Mouse (Mus musculus) CH12.LX (cell line): ENCODE data around the gene Ncoa1. TPM values are rescaled to one million over a fixed set of nuclear protein-coding genes. Genes with fewer than 3 reads are reported as not detected.
A peak's percentile ranks its signal among the peaks of the same experiment; 100 is the strongest.

Experiments
- DNase-seq: peaks from one replicate; pipeline ENCODE4 v3.0.0-alpha.2; 2013; ENCODE audit errors: extremely low read depth
- H3K27ac ChIP-seq: 2 replicates; pipeline ENCODE4 v1.5.1; 2012; ENCODE audit warnings: low read depth, mild to moderate bottlenecking, control low read depth, moderate library complexity; ENCODE audit not compliant: insufficient read depth
- H3K27me3 ChIP-seq: replicated peaks from 2 replicates; pipeline ENCODE3; 2012; ENCODE audit warnings: inconsistent platforms
- H3K36me3 ChIP-seq, 2 experiments: replicated peaks in 1 of 2; 2 replicates each; pipeline versions ENCODE3 to v1.6.1; 2012; ENCODE audit warnings: inconsistent platforms in 1 of 2, low read length in 1 of 2, mild to moderate bottlenecking in 1 of 2, mixed read lengths in 1 of 2, moderate library complexity in 1 of 2; ENCODE audit not compliant: control insufficient read depth in 1 of 2, insufficient read depth in 1 of 2
- H3K4me1 ChIP-seq, 2 experiments: 2 replicates each; pipeline ENCODE4 v1.6.1; 2012; ENCODE audit warnings: inconsistent platforms in 1 of 2, moderate library complexity in 1 of 2; ENCODE audit not compliant: insufficient read depth in 2 of 2, control insufficient read depth in 1 of 2
- H3K4me2 ChIP-seq: 2 replicates; pipeline ENCODE4 v1.6.1; 2012; ENCODE audit warnings: low read depth, mild to moderate bottlenecking, control low read depth; ENCODE audit not compliant: poor library complexity, insufficient read depth, severe bottlenecking
- H3K4me3 ChIP-seq, 3 experiments: fragments of 150-350 bp in 1 of 3; sonication (generic) in 1 of 3; replicated peaks in 1 of 3; 2 replicates each; pipeline versions ENCODE3 to v1.5.1; 2011 to 2012; ENCODE audit warnings: low read depth in 2 of 3, low read length in 2 of 3, mild to moderate bottlenecking in 2 of 3, moderate library complexity in 2 of 3, control low read depth in 1 of 3, improper control_type of control experiment in 1 of 3, inconsistent platforms in 1 of 3, mixed read lengths in 1 of 3; ENCODE audit not compliant: poor library complexity in 1 of 3
- H3K79me2 ChIP-seq: replicated peaks from 2 replicates; pipeline ENCODE4 v1.6.1; 2012; ENCODE audit warnings: mild to moderate bottlenecking, moderate library complexity; ENCODE audit not compliant: control insufficient read depth, poor library complexity, insufficient read depth, severe bottlenecking; ENCODE audit errors: extremely low read depth
- H3K9ac ChIP-seq: 2 replicates; pipeline ENCODE4 v1.6.1; 2012; ENCODE audit warnings: low read depth, mild to moderate bottlenecking, control low read depth, moderate library complexity; ENCODE audit not compliant: insufficient read depth
- H3K9me3 ChIP-seq: replicated peaks from 2 replicates; pipeline ENCODE3; 2012; ENCODE audit warnings: low read length, inconsistent platforms, mixed read lengths
- BHLHE40 ChIP-seq: IDR thresholded peaks from 2 replicates; pipeline ENCODE4 v1.6.1; 2011; ENCODE audit warnings: mild to moderate bottlenecking, low read depth, low read length, improper control_type of control experiment
- CHD2 ChIP-seq: IDR thresholded peaks from 2 replicates; pipeline ENCODE4 v1.6.1; 2011; ENCODE audit warnings: low read length, improper control_type of control experiment
- E2F4 ChIP-seq: IDR thresholded peaks from 2 replicates; pipeline ENCODE4 v1.6.1; 2011; ENCODE audit warnings: low read depth, low read length, improper control_type of control experiment; ENCODE audit not compliant: insufficient replicate concordance
- EP300 ChIP-seq: IDR thresholded peaks from 2 replicates; pipeline ENCODE4 v1.6.1; 2011; ENCODE audit warnings: low read length, improper control_type of control experiment
- GABPA ChIP-seq: IDR thresholded peaks from 2 replicates; pipeline ENCODE4 v1.6.1; 2012; ENCODE audit warnings: low read depth, low read length, improper control_type of control experiment, inconsistent platforms; ENCODE audit not compliant: insufficient replicate concordance
- IRF4 ChIP-seq: IDR thresholded peaks from 2 replicates; pipeline ENCODE4 v1.6.1; 2014; ENCODE audit warnings: low read depth, mild to moderate bottlenecking, inconsistent platforms, low read length, improper control_type of control experiment
- JUN ChIP-seq: IDR thresholded peaks from 2 replicates; pipeline ENCODE4 v1.6.1; 2011; ENCODE audit warnings: low read depth, mild to moderate bottlenecking, low read length, improper control_type of control experiment, moderate library complexity; ENCODE audit not compliant: insufficient read depth
- JUND ChIP-seq: conservative IDR thresholded peaks from 2 replicates; pipeline ENCODE4 v1.6.1; 2011; ENCODE audit warnings: low read depth, low read length, improper control_type of control experiment
- MAX ChIP-seq: IDR thresholded peaks from 2 replicates; pipeline ENCODE4 v1.6.1; 2011; ENCODE audit warnings: low read length, improper control_type of control experiment
- MEF2A ChIP-seq: IDR thresholded peaks from 2 replicates; pipeline ENCODE4 v1.6.1; 2014; ENCODE audit warnings: low read depth, mild to moderate bottlenecking, inconsistent platforms, low read length, improper control_type of control experiment, borderline replicate concordance
- MXI1 ChIP-seq: IDR thresholded peaks from 2 replicates; pipeline ENCODE4 v1.6.1; 2011; ENCODE audit warnings: mild to moderate bottlenecking, low read depth, low read length, improper control_type of control experiment
- MYC ChIP-seq: IDR thresholded peaks from 2 replicates; pipeline ENCODE4 v1.6.1; 2011; ENCODE audit warnings: low read depth, mild to moderate bottlenecking, improper control_type of control experiment, low read length
- NELFE ChIP-seq: IDR thresholded peaks from 2 replicates; pipeline ENCODE4 v1.6.1; 2011; ENCODE audit warnings: low read depth, low read length, improper control_type of control experiment
- NRF1 ChIP-seq: IDR thresholded peaks from 2 replicates; pipeline ENCODE4 v1.6.1; 2014; ENCODE audit warnings: low read depth, mild to moderate bottlenecking, inconsistent platforms, low read length, improper control_type of control experiment, moderate library complexity
- POLR2A ChIP-seq: IDR thresholded peaks from 2 replicates; pipeline ENCODE4 v1.6.1; 2011; ENCODE audit warnings: low read depth, mild to moderate bottlenecking, improper control_type of control experiment, low read length
- RAD21 ChIP-seq: IDR thresholded peaks from 2 replicates; pipeline ENCODE4 v1.6.1; 2011; ENCODE audit warnings: low read depth, mild to moderate bottlenecking, low read length, improper control_type of control experiment, moderate library complexity
- SMC3 ChIP-seq: IDR thresholded peaks from 2 replicates; pipeline ENCODE4 v1.6.1; 2011; ENCODE audit warnings: low read depth, low read length, improper control_type of control experiment
- TBP ChIP-seq: conservative IDR thresholded peaks from 2 replicates; pipeline ENCODE4 v1.6.1; 2011; ENCODE audit warnings: low read depth, low read length, improper control_type of control experiment
- TCF12 ChIP-seq: IDR thresholded peaks from 2 replicates; pipeline ENCODE4 v1.6.1; 2014; ENCODE audit warnings: low read depth, mild to moderate bottlenecking, inconsistent platforms, low read length, improper control_type of control experiment
- USF1 ChIP-seq: IDR thresholded peaks from 2 replicates; pipeline ENCODE4 v1.6.1; 2014; ENCODE audit warnings: low read depth, mild to moderate bottlenecking, inconsistent platforms, low read length, improper control_type of control experiment
- ZKSCAN1 ChIP-seq: IDR thresholded peaks from 2 replicates; pipeline ENCODE4 v1.6.1; 2012; ENCODE audit warnings: low read depth, inconsistent platforms, low read length, improper control_type of control experiment, borderline replicate concordance
- ZNF384 ChIP-seq: IDR thresholded peaks from 2 replicates; pipeline ENCODE4 v1.6.1; 2012; ENCODE audit warnings: low read depth, low read length, improper control_type of control experiment, inconsistent platforms
- dilution Hi-C: fragments of 300-500 bp; cut with MboI; formaldehyde crosslinking; loops from 2 replicates; pipeline ENCODE4 v1.14.3; 2020; ENCODE audit warnings: low sequenced_read_pairs; ENCODE audit not compliant: extremely low pct_unique_long_range_greater_than_20kb, extremely low pct_ligation_motif_present
- in situ Hi-C: fragments of 300-500 bp; cut with MboI; formaldehyde crosslinking; loops from 3 replicates; pipeline ENCODE4 v1.14.3; 2019; ENCODE audit warnings: low sequenced_read_pairs, low pct_ligation_motif_present, low pct_unique_long_range_greater_than_20kb, mixed read lengths
- polyA plus RNA-seq: library from polyadenylated mRNA; unstranded; fragments of >175 nt; gene quantifications from 2 replicates; pipeline ENCODE4 v1.2.1, GENCODE M21; 2012; ENCODE audit warnings: low read depth; ENCODE audit not compliant: insufficient read length
- total RNA-seq, 2 experiments: library from RNA; depleted of rRNA; stranded (reverse); fragments of 300-350 nt in 1 of 2; fragments of >200 nt in 1 of 2; gene quantifications; 2 replicates each; pipeline ENCODE4 v1.2.3; 2012 to 2014

Ncoa1 gene
- total and polyA plus RNA-seq, 3 experiments: 2.4 to 6.4 (median 4.2) TPM

DNA sequence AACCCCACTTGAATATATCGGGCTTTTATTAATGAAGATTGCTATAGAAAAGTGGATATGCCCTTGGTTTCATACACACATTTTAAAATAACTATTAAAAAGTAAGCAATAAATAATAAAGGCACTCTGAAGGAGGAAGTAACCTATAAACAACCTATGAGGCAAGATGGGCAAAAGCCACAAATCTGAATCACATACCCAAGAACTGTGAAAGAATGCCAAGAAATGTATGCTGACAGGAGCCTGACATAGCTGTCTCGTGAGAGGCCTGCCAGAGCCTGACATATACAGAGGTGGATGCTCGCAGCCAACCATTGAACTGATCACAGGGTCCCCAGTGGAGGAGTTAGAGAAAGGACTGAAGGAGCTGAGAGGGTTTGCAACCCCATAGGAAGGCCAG lies 35.5 kb downstream of the Ncoa1 start:
- Histone ChIP-seq H3K27me3 (no peaks in the 10 kb centered on the region), H3K27ac (no peak overlapping the region), H3K4me2 (no peak overlapping the region), H3K9me3 (no peaks in the 10 kb centered on the region), H3K79me2 (no peaks in the 10 kb centered on the region; the same call in 1 of the 2 replicates), H3K4me3 (no peak overlapping the region), H3K4me1 (peaks cover 0 to 9% of the 10 kb centered on the region in 2 experiments; a peak in 1 of 4 replicates), H3K9ac (no peak overlapping the region), H3K36me3 (no peaks in the 10 kb centered on the region)
- in situ Hi-C loops (no loop called here), dilution Hi-C loops (no loop called here)
- DNase-seq: no peak
- TF ChIP-seq E2F4: no peak
- TF ChIP-seq RAD21: no peak
- no peak for TF ChIP-seq MXI1
- no peak for TF ChIP-seq TCF12
- no peak for TF ChIP-seq JUN
- no peak for TF ChIP-seq ZNF384
- no peak for TF ChIP-seq ZKSCAN1
- no peak for TF ChIP-seq TBP
- TF ChIP-seq NELFE: no peak
- no peak for TF ChIP-seq EP300
- no peak for TF ChIP-seq USF1
- TF ChIP-seq SMC3: no peak
- TF ChIP-seq POLR2A: no peak
- no peak for TF ChIP-seq NRF1
- TF ChIP-seq BHLHE40: no peak
- no peak for TF ChIP-seq MYC
- TF ChIP-seq CHD2: no peak
- no peak for TF ChIP-seq IRF4

GRCm38 (mm10) chr12:4436198-4436597 lies 40.8 kb downstream of the Ncoa1 start:
- peaks cover 10 to 32% of the 10 kb centered on the region in 2 experiments; a peak in 3 of 4 replicates for H3K4me1 ChIP-seq
- in situ Hi-C loops: no loop called here
- no peaks in the 10 kb centered on the region for H3K9me3 ChIP-seq
- H3K27ac ChIP-seq: no peak overlapping the region
- no peaks in the 10 kb centered on the region; the same call in 1 of the 2 replicates for H3K79me2 ChIP-seq
- H3K36me3 ChIP-seq: no peaks in the 10 kb centered on the region
- TF ChIP-seq MEF2A (no peak), EP300 (peak; percentile 57), GABPA (no peak), JUND (0 out of 2 replicates have a peak, but pooled peaks have one; percentile 15), IRF4 (peak; percentile 62), MAX (no peak), CHD2 (no peak), BHLHE40 (peak; percentile 60; the same call in 1 of the 2 replicates)
- dilution Hi-C loops: no loop called here
- H3K9ac ChIP-seq: 0 out of 2 replicates have a peak overlapping the region, but pooled peaks have one; percentile 24
- H3K4me2 ChIP-seq: peak overlapping the region; percentile 64
- peak; percentile 45 for DNase-seq
- peak overlapping the region in 1 of 3 experiments; percentile 3 for H3K4me3 ChIP-seq
- H3K27me3 ChIP-seq: no peaks in the 10 kb centered on the region
